Mouse (Mus musculus) adrenal gland, postnatal 25 days (tissue): ENCODE measurements around the gene Zdhhc5. TPM values are rescaled to one million over a fixed set of nuclear protein-coding genes. Genes with fewer than 3 reads are reported as not detected.
A peak's percentile ranks its signal among the peaks of the same experiment; 100 is the strongest.
"Not testable (repeated sequence)": the region's sequence is repeated elsewhere in the genome, so short reads cannot be mapped to it uniquely, and the experiment has no call there.

Source experiments
- DNase-seq: peaks from one replicate; pipeline ENCODE4 v3.0.0; 2021; ENCODE audit warnings: mixed read lengths
- total RNA-seq: library from RNA; stranded (reverse); gene quantifications from 2 replicates; pipeline ENCODE4 v1.2.3, GENCODE M21; 2021

The Zdhhc5 gene
- total RNA-seq, 1 experiment from 2014 or later: 62.9 TPM

- DNase-seq: no peak
Observed at GRCm38 (mm10) chr2:84695007-84695695, 19.8 kb downstream of the Zdhhc5 start.

- DNase-seq: no peak
Observed at GRCm38 (mm10) chr2:84690050-84690449, 24.9 kb downstream of the Zdhhc5 start.

GRCm38 (mm10) chr2:84688080-84688844 is 26.7 kb downstream of the Zdhhc5 start:
- DNase-seq: no peak

GRCm38 (mm10) chr2:84682605-84683183 is 32.3 kb downstream of the Zdhhc5 start:
- no peak for DNase-seq

- no peak for DNase-seq
Observed at GRCm38 (mm10) chr2:84679016-84679415, 36.0 kb downstream of the Zdhhc5 start, which contains the start of gene Tmx2. Tmx2 (minus strand) TSS chr2:84679140.

GRCm38 (mm10) chr2:84677968-84678880 is 36.8 kb downstream of the Zdhhc5 start, which contains the start of the genes Gm28635 and Med19:
Gm28635 (minus strand) TSS chr2:84678041.
Med19 (plus strand) TSS chr2:84678402.
- peak; percentile 84 for DNase-seq

GRCm38 (mm10) chr2:84677270-84677967 is 37.6 kb downstream of the Zdhhc5 start:
- DNase-seq: no peak

- not testable (repeated sequence) for DNase-seq
Observed at GRCm38 (mm10) chr2:84671535-84671934, 43.4 kb downstream of the Zdhhc5 start.

- peak; percentile 79 for DNase-seq
Observed at GRCm38 (mm10) chr2:84670569-84670933, 44.4 kb downstream of the Zdhhc5 start, which contains the start of gene Selenoh. Selenoh (minus strand) TSS chr2:84670770.

GRCm38 (mm10) chr2:84669828-84670568 is 45.0 kb downstream of the Zdhhc5 start:
- DNase-seq: peak; percentile 37

GRCm38 (mm10) chr2:84666081-84666480 is 48.9 kb downstream of the Zdhhc5 start:
- DNase-seq: no peak

GRCm38 (mm10) chr2:84662866-84663265 is 52.1 kb downstream of the Zdhhc5 start:
- peak; percentile 37 for DNase-seq

GRCm38 (mm10) chr2:84660253-84660652 is 54.7 kb downstream of the Zdhhc5 start:
- no peak for DNase-seq

- DNase-seq: no peak
Observed at GRCm38 (mm10) chr2:84658806-84659205, 56.2 kb downstream of the Zdhhc5 start, which contains the start of gene Btbd18. Btbd18 (plus strand) TSS chr2:84659079.

GRCm38 (mm10) chr2:84655864-84656263 is 59.1 kb downstream of the Zdhhc5 start:
- DNase-seq: no peak

GRCm38 (mm10) chr2:84653354-84653753 is 61.6 kb downstream of the Zdhhc5 start:
- no peak for DNase-seq

GRCm38 (mm10) chr2:84650464-84651195 is 64.3 kb downstream of the Zdhhc5 start, which contains the start of gene Ctnnd1:
Ctnnd1 (minus strand) TSS chr2:84650765.
- peak; percentile 80 for DNase-seq

GRCm38 (mm10) chr2:84649674-84650073 is 65.3 kb downstream of the Zdhhc5 start:
- no peak for DNase-seq

GRCm38 (mm10) chr2:84648369-84648768 is 66.6 kb downstream of the Zdhhc5 start:
- no peak for DNase-seq
